In the genomic region with DNA sequence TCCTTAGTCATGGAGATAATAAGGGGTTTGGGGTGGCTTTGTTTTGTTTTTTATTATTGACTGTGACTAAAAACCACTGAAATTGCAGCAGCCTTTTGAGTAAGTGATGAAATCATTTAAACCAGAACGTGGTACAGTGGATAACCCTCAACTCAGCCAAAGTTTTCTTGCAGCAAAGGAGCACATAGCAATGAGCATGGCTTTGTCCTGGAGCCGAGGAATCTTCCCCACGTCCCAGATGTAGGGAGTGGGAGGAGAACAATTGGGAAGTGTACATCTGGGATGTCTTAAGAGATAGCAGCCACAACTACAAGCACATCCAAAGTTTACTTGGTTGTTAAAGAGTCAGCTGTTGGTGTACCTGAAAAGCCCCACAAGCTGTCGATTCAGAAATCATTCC, we compare ENCODE assay signal across 32 mouse cellular contexts.
"Had no signal": no experiment of that assay in that cellular context is flagged by ENCODE, and none has a peak within 500 bp of the region (broad histone marks: within the 10 kb centered on the region; RNA-seq: fewer than 3 reads in every experiment).

No protein-coding gene starts in this region.

- H3K4me3 ChIP-seq: limb, embryonic 10.5 days; limb, embryonic 12.5 days; limb, embryonic 13.5 days; limb, embryonic 15.5 days; liver, embryonic 12.5 days; liver, embryonic 13.5 days; liver, embryonic 15.5 days; lung, embryonic 15.5 days; megakaryocyte, embryonic 14.5 days; midbrain, embryonic 10.5 days; midbrain, embryonic 12.5 days; midbrain, embryonic 13.5 days; midbrain, embryonic 15.5 days; myocyte; neural tube, embryonic 12.5 days had no signal

- H3K27me3 ChIP-seq: limb, embryonic 12.5 days; limb, embryonic 13.5 days; limb, embryonic 15.5 days; liver, embryonic 12.5 days; liver, embryonic 13.5 days; liver, embryonic 15.5 days; lung, embryonic 15.5 days; midbrain, embryonic 12.5 days; midbrain, embryonic 13.5 days; midbrain, embryonic 15.5 days; neural tube, embryonic 12.5 days had no signal

- H3K27ac ChIP-seq: limb, embryonic 10.5 days; limb, embryonic 12.5 days; limb, embryonic 13.5 days; limb, embryonic 15.5 days; liver, embryonic 12.5 days; liver, embryonic 13.5 days; liver, embryonic 14.5 days; liver, embryonic 15.5 days; lung, embryonic 15.5 days; macrophage; midbrain, embryonic 10.5 days; midbrain, embryonic 12.5 days; midbrain, embryonic 13.5 days; midbrain, embryonic 15.5 days; neural tube, embryonic 12.5 days had no signal

- H3K4me2 ChIP-seq: limb, embryonic 12.5 days; limb, embryonic 13.5 days; limb, embryonic 15.5 days; liver, embryonic 11.5 days; liver, embryonic 12.5 days; liver, embryonic 13.5 days; liver, embryonic 15.5 days; lung, embryonic 14.5 days; lung, embryonic 15.5 days; midbrain, embryonic 11.5 days; midbrain, embryonic 12.5 days; midbrain, embryonic 13.5 days; midbrain, embryonic 15.5 days; neural tube, embryonic 12.5 days had no signal

- H3K9me3 ChIP-seq: limb, embryonic 10.5 days; limb, embryonic 12.5 days; limb, embryonic 13.5 days; limb, embryonic 15.5 days; liver, embryonic 12.5 days; liver, embryonic 13.5 days; liver, embryonic 15.5 days; lung, embryonic 15.5 days; megakaryocyte, embryonic 14.5 days; midbrain, embryonic 10.5 days; midbrain, embryonic 12.5 days; midbrain, embryonic 13.5 days; midbrain, embryonic 15.5 days; neural tube, embryonic 12.5 days had no signal

- H3K36me3 ChIP-seq: liver, embryonic 13.5 days; liver, embryonic 15.5 days; midbrain, embryonic 15.5 days; neural tube, embryonic 12.5 days had no signal

- H3K4me1 ChIP-seq: limb, embryonic 10.5 days; limb, embryonic 12.5 days; limb, embryonic 13.5 days; lung, embryonic 15.5 days; midbrain, embryonic 10.5 days; midbrain, embryonic 12.5 days; midbrain, embryonic 13.5 days; midbrain, embryonic 15.5 days; neural tube, embryonic 12.5 days had no signal

- ATAC-seq: liver, embryonic 12.5 days; liver, postnatal 0 days; lung, postnatal 0 days; midbrain, embryonic 13.5 days; midbrain, embryonic 15.5 days; midbrain, embryonic 16.5 days had no signal

- DNase-seq: left cerebral cortex, postnatal 4 days; liver; liver, embryonic 13.5 days; liver, postnatal 0 days; lung, adult 18-20 months; lung, adult 2 months; lung, embryonic 14.5 days; lung, postnatal 10 days; lung, postnatal 14 days; lung, postnatal 36 days; lung, postnatal 4 days; midbrain, embryonic 14.5 days had no signal

- H3K9ac ChIP-seq: limb, embryonic 12.5 days; limb, embryonic 13.5 days; limb, embryonic 15.5 days; liver, embryonic 12.5 days; liver, embryonic 13.5 days; liver, embryonic 14.5 days; liver, embryonic 15.5 days; liver, postnatal 0 days; lung, embryonic 14.5 days; lung, embryonic 15.5 days; midbrain, embryonic 12.5 days; midbrain, embryonic 13.5 days; midbrain, embryonic 15.5 days; neural tube, embryonic 12.5 days had no signal
